Mouse (Mus musculus): ENCODE results near the gene Man2b2.

Gene Man2b2

DNA sequence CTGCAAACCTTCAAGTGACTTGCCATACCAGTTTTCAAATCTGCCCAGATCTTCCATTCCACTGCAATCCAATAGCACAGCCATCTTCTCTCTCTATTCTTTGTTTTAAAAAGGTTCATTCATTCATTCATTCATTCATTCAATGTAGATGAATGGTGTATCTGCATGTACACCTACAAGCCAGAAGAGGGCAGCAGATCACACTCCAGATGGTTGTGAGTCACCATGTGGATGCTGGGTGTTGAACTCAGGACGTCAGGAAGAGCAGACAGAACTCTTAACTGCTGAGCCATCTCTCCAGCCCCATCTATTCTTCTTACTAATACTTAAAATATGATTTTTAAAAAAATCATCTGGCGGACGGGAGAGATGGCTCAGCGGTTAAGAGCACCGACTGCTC, 73.4 kb downstream of the Man2b2 start:
- peak; percentile 9 to 18 for DNase-seq
